Mouse (Mus musculus) embryonic fibroblast, embryonic 13.5 days (primary cell): ENCODE measurements around the gene Ankrd11.

ENCODE experiments used
- CTCF ChIP-seq: IDR thresholded peaks from 2 replicates; pipeline ENCODE4 v1.5.1; 2011; ENCODE audit warnings: mild to moderate bottlenecking, control low read depth, low read length, moderate library complexity, borderline replicate concordance; ENCODE audit not compliant: insufficient read depth
- POLR2A ChIP-seq: IDR thresholded peaks from 2 replicates; pipeline ENCODE4 v1.6.1; 2011; ENCODE audit warnings: low read depth, mild to moderate bottlenecking, control low read depth, low read length, moderate library complexity

DNA sequence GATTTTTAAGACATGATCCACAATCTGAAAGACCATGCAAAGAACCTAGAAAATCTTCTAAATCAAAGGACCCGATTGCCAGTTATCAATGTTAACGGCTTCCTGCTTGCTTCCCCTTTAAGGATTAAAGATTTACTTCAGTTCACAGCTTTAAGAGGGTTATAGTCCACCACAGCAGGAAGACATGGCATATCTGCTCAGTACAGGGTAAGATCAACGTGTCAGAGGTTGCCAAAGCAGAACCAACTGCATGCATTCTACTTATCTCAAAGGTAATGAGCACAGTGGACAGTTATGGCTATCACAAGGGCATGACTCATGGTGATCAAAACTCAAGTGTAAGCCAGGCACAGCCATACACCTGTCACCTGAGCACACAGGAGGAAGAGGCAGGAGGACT is 53.1 kb downstream of the Ankrd11 start:
- no peak for TF ChIP-seq CTCF
- no peak for TF ChIP-seq POLR2A
